Mouse (Mus musculus) midbrain, embryonic 12.5 days (tissue): Measurements from ENCODE around the gene 1700022I11Rik. TPM values are rescaled to one million over a fixed set of nuclear protein-coding genes. Genes with fewer than 3 reads are reported as not detected.

Source experiments
- ATAC-seq: fragments of 200-750 bp; cut with Nextera tagmentation; 2 replicates; pipeline ENCODE4 v1.8.0; 2017; ENCODE audit warnings: low read depth, moderate TSS enrichment, moderate library complexity; ENCODE audit not compliant: low FRiP score
- H3K27ac ChIP-seq: fragments of 300-500 bp; sonication (generic); replicated peaks from 2 replicates; pipeline ENCODE4 v1.5.1; 2016; ENCODE audit warnings: mild to moderate bottlenecking
- H3K27me3 ChIP-seq: fragments of 300-500 bp; sonication (generic); 2 replicates; pipeline ENCODE4 v1.6.1; 2016; ENCODE audit warnings: mild to moderate bottlenecking
- H3K36me3 ChIP-seq: fragments of 300-500 bp; sonication (generic); 2 replicates; pipeline ENCODE4 v1.6.1; 2016
- H3K4me1 ChIP-seq: fragments of 300-500 bp; sonication (generic); 2 replicates; pipeline ENCODE4 v1.6.1; 2016
- H3K4me2 ChIP-seq: fragments of 300-500 bp; sonication (generic); replicated peaks from 2 replicates; pipeline ENCODE4 v1.6.1; 2016; ENCODE audit warnings: mild to moderate bottlenecking, moderate library complexity
- H3K4me3 ChIP-seq: fragments of 300-500 bp; sonication (generic); 2 replicates; pipeline ENCODE4 v1.5.1; 2016; ENCODE audit warnings: mild to moderate bottlenecking
- H3K9ac ChIP-seq: fragments of 300-500 bp; sonication (generic); replicated peaks from 2 replicates; pipeline ENCODE4 v1.6.1; 2016; ENCODE audit warnings: mild to moderate bottlenecking, moderate library complexity
- H3K9me3 ChIP-seq: fragments of 300-500 bp; sonication (generic); 2 replicates; pipeline ENCODE4 v1.6.1; 2016; ENCODE audit warnings: mild to moderate bottlenecking
- WGBS: fragments of 180-500 bp; shearing (Covaris S2); methylation state at CpG from one replicate; pipeline ENCODE4 v1.1.7; 2016; 5-methylcytosine and 5-hydroxymethylcytosine counted together
- polyA plus RNA-seq: library from polyadenylated mRNA; unstranded; fragments of >200 nt; fragmentation: Nextera tagmentation; extraction: Ambion mirVana; gene quantifications from 2 replicates; pipeline ENCODE4 v1.2.1, GENCODE M21; 2016

The 1700022I11Rik gene
- polyA plus RNA-seq, 1 experiment from 2014 or later, result 0.24 TPM

DNA sequence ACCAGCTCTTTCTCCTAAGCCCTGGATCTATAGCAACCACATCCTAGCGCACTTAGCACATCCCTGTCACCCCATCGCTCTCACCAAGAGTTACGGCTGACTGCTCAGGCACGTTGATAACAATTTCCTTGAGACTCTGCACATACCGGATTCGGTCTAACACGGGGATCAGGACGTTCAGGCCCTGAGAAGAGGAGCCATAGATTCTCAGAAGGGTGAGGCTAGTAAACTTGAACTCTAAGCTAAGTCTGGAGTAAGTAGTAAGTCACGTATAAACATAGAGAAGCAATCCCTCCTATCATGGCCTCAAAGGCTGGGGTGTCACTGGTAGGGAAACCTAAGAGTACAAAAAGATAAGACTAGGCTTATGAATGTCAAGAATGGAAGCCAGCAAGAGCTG, 60.9 kb downstream of the 1700022I11Rik start:
- no peaks in the 10 kb centered on the region for H3K9me3 ChIP-seq
- peak overlapping the region; percentile 93 for H3K27ac ChIP-seq
- no peaks in the 10 kb centered on the region for H3K27me3 ChIP-seq
- H3K9ac ChIP-seq, result peak overlapping the region; percentile 92
- ATAC-seq, result no peak
- H3K36me3 ChIP-seq, result peaks cover 63% of the 10 kb centered on the region
- peak overlapping the region; percentile 78 for H3K4me3 ChIP-seq
- H3K4me2 ChIP-seq, result peak overlapping the region; percentile 88
- peaks cover 21% of the 10 kb centered on the region for H3K4me1 ChIP-seq
- WGBS, result 77% methylated on average over 9 of the region's 9 CpGs

DNA sequence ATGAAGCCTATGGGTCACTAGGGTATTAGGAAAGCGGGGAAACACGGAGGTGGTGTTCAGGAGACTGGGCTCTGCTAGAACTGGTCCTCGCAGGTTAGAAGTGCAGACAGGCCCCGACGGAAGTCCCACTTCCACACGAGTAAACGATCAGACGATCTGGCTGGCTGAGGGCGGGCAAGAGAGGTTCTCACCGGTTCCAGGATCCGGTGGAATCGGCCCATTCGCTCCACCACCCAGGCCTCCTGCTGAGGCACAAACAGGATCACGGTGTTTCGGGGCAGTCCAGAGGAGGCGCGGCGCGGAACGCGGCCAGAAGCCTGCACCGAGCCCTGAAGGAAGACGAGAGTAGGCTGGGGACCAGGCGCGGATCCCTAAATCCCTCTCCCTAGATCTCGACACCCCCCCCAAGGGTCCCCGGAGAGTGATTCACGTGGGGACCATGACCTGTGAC, 61.4 kb downstream of the 1700022I11Rik start:
- ATAC-seq, result no peak
- peaks cover 68% of the 10 kb centered on the region for H3K36me3 ChIP-seq
- peak overlapping the region; percentile 93 for H3K27ac ChIP-seq
- 1% methylated on average over 28 of the region's 28 CpGs for WGBS
- no peaks in the 10 kb centered on the region for H3K9me3 ChIP-seq
- H3K4me1 ChIP-seq, result peaks cover 21% of the 10 kb centered on the region
- H3K4me2 ChIP-seq, result peak overlapping the region; percentile 88
- H3K9ac ChIP-seq, result peak overlapping the region; percentile 92
- peak overlapping the region; percentile 78 for H3K4me3 ChIP-seq
- H3K27me3 ChIP-seq, result no peaks in the 10 kb centered on the region

DNA sequence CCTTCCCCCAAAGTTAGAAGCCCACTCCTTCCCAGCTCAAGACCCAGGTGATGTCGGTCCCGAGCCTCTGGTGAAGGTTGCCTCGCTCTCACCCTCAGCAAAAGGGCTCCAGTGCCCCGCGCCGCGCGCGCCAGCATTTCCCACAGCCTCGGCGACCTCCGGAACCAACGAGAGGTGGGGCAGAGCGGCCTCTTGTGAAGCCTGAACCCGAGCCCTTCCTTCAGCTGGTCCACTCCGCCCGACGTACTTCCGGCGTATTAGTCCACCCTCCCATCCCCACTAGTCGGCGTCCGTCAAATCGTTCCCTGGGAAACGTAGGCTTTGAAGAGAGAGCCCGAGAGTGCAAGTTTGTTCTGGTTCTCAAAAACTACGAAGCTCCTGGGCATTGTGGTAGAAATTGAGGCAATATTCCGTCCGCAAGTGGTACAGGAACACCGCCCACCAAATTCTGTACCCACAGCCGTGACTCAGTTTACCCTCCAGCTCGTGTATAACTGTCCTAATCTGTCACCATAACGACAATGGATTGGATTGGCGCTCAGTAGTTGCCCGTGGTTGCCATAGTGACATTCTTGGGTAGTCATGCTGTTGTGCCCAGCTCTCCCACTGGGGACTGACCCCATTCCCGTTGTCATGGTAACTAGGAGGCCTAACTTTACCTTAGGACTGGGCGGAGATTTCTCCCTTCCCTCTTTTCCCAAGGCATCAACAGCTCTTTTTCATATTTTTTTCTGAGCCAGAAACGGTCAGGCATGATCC, 62.0 kb downstream of the 1700022I11Rik start, which contains the start of gene Stoml2:
Gene Stoml2 (minus strand): TSS at position 474 of the 759 bp plus-strand sequence.
- Histone ChIP-seq H3K4me3 (peak within 1 kb of the TSS; percentile 78), H3K4me2 (peak within 1 kb of the TSS; percentile 88), H3K4me1 (peaks cover 21% of the 10 kb centered on the region), H3K27ac (peak within 1 kb of the TSS; percentile 93), H3K36me3 (peaks cover 74% of the 10 kb centered on the region), H3K27me3 (no peaks in the 10 kb centered on the region), H3K9ac (peak within 1 kb of the TSS; percentile 92), H3K9me3 (no peaks in the 10 kb centered on the region)
- WGBS, result 1% methylated on average over 38 of the region's 38 CpGs
- peak; percentile 96 for ATAC-seq

DNA sequence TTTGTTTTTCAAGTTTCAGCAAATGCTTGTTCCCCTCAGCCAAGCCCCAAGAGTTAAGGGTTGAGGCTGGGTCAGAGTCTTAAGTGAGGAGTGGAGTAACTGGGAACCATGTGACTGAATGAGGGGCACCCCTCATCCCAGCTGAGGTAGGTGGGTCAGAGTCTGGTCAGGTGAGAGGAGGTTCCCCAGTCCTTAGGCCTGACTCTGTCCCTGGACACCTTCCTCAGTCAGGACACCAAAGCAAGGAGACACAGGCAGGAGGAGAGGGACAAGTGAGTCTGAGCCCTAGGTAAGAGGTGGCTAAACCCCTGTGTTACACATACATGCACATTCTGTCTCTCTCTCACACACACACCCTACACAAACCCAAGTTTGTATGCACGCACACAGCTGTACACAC, 63.1 kb downstream of the 1700022I11Rik start:
- 85% methylated on average over 1 of the region's 1 CpGs for WGBS
- peak overlapping the region; percentile 1; the same call in 1 of the 2 replicates for H3K4me2 ChIP-seq

More for the DNA sequence above, 63.1 kb downstream of the 1700022I11Rik start:
- Histone ChIP-seq H3K27ac (peak overlapping the region; percentile 93), H3K27me3 (no peaks in the 10 kb centered on the region), H3K36me3 (peaks cover 72% of the 10 kb centered on the region), H3K4me3 (no peak overlapping the region), H3K4me1 (peaks cover 24% of the 10 kb centered on the region), H3K9me3 (no peaks in the 10 kb centered on the region), H3K9ac (peak overlapping the region; percentile 92)
- ATAC-seq, result no peak

Other genes starting within 250 kb of the 1700022I11Rik start
- 1.8 and 2.4 TPM in 2 replicates for gene 4930578G10Rik, start 234.1 kb upstream of the 1700022I11Rik start, polyA plus RNA-seq
- 0.38 and 0.52 TPM in 2 replicates for gene Ccl19, start 213.0 kb upstream of the 1700022I11Rik start, polyA plus RNA-seq
- 0.73 and 1.1 TPM in 2 replicates for gene Ccl21a, start 195.6 kb upstream of the 1700022I11Rik start, polyA plus RNA-seq
- 0.09 and 0.26 TPM in 2 replicates for gene Fam205a1, start 115.7 kb upstream of the 1700022I11Rik start, polyA plus RNA-seq
- 0.32 and 0.47 TPM in 2 replicates for gene Gm12394, start 112.8 kb upstream of the 1700022I11Rik start, polyA plus RNA-seq
- gene Fam205c, start 95.4 kb upstream of the 1700022I11Rik start, polyA plus RNA-seq, result 2.3 and 3.0 TPM in 2 replicates
- 6.6 and 8.4 TPM in 2 replicates for gene Phf24, start 52.9 kb upstream of the 1700022I11Rik start, polyA plus RNA-seq
- gene Dnajb5, start 19.8 kb upstream of the 1700022I11Rik start, polyA plus RNA-seq, result 27.0 and 35.2 TPM in 2 replicates
- 645 and 652 TPM in 2 replicates for gene Vcp, start 30.9 kb downstream of the 1700022I11Rik start, polyA plus RNA-seq
- gene Fancg, start 40.9 kb downstream of the 1700022I11Rik start, polyA plus RNA-seq, result 18.3 and 24.0 TPM in 2 replicates
- gene Pigo, start 56.2 kb downstream of the 1700022I11Rik start, polyA plus RNA-seq, result 25.2 and 27.5 TPM in 2 replicates
- 281 and 296 TPM in 2 replicates for gene Stoml2, start 62.1 kb downstream of the 1700022I11Rik start, polyA plus RNA-seq
- gene Fam214b, start 76.6 kb downstream of the 1700022I11Rik start, polyA plus RNA-seq, result 51.2 and 51.8 TPM in 2 replicates
- gene Unc13b, start 89.3 kb downstream of the 1700022I11Rik start, polyA plus RNA-seq, result 24.6 and 30.7 TPM in 2 replicates